Mouse (Mus musculus): ENCODE measurements around the gene Nckap5. TPM values are rescaled to one million over a fixed set of nuclear protein-coding genes. Genes with fewer than 3 reads are reported as not detected.

Gene Nckap5
- total RNA-seq, 1 experiment from 2014 or later, result 114 TPM

DNA sequence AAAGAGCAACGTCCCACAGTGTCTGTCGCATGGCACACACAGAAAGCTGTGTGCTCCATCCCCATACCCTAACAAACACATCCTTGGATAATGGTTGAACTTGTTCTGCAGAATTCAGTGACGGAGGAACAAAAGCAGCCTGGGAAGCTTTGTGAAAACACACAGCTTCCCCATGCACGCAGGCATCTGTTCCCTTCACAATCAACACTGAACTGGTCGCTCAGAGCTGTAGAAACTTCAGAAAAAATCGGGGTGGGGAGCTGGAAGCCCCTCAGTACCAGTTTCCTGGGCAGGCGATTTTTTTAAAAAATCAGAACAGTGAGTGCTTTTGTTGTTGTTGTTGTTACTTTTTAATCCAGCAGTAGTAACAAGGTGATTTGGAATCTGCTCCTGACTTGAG, 960.5 kb downstream of the Nckap5 start:
- no peak for DNase-seq

Data from adrenal gland, postnatal 25 days (tissue).